Mouse (Mus musculus): ENCODE results near the gene Dhh. TPM values are rescaled to one million over a fixed set of nuclear protein-coding genes. Genes with fewer than 3 reads are reported as not detected.
A peak's percentile ranks its signal among the peaks of the same experiment; 100 is the strongest.

Dhh gene
- total RNA-seq, 2 experiments from 2014 or later: 0.87 to 1.8 TPM

- peak; percentile 94 to 96 for DNase-seq
Measured at GRCm38 (mm10) chr15:98871916-98872888, 26.1 kb downstream of the Dhh start.

- peak in 1 of 2 experiments; percentile 44 for DNase-seq
Measured at GRCm38 (mm10) chr15:98871070-98871915, 27.0 kb downstream of the Dhh start, which contains the start of gene Kmt2d. Gene Kmt2d, minus strand, starts transcription at chr15:98871204.

GRCm38 (mm10) chr15:98870179-98871069 lies 27.9 kb downstream of the Dhh start:
- DNase-seq: peak in 1 of 2 experiments; percentile 55

GRCm38 (mm10) chr15:98869342-98870178 lies 28.8 kb downstream of the Dhh start:
- peak in 1 of 2 experiments; percentile 40 for DNase-seq

- DNase-seq: no peak
Measured at GRCm38 (mm10) chr15:98868346-98869063, 29.8 kb downstream of the Dhh start.

GRCm38 (mm10) chr15:98867321-98867720 lies 31.0 kb downstream of the Dhh start:
- peak; percentile 77 to 86 for DNase-seq

- no peak for DNase-seq
Measured at GRCm38 (mm10) chr15:98866501-98866900, 31.8 kb downstream of the Dhh start.

- no peak for DNase-seq
Measured at GRCm38 (mm10) chr15:98865771-98866170, 32.6 kb downstream of the Dhh start.

GRCm38 (mm10) chr15:98864951-98865350 lies 33.4 kb downstream of the Dhh start:
- DNase-seq: no peak

GRCm38 (mm10) chr15:98863451-98863958 lies 34.8 kb downstream of the Dhh start:
- DNase-seq: no peak

GRCm38 (mm10) chr15:98861701-98862410 lies 36.5 kb downstream of the Dhh start:
- no peak for DNase-seq

- DNase-seq: no peak
Measured at GRCm38 (mm10) chr15:98860921-98861320, 37.4 kb downstream of the Dhh start.

- DNase-seq: no peak
Measured at GRCm38 (mm10) chr15:98859319-98860043, 38.9 kb downstream of the Dhh start.

- no peak for DNase-seq
Measured at GRCm38 (mm10) chr15:98854214-98854613, 44.1 kb downstream of the Dhh start.

- DNase-seq: no peak
Measured at GRCm38 (mm10) chr15:98853161-98853937, 45.0 kb downstream of the Dhh start.

GRCm38 (mm10) chr15:98852733-98853132 lies 45.6 kb downstream of the Dhh start:
- no peak for DNase-seq

- no peak for DNase-seq
Measured at GRCm38 (mm10) chr15:98852071-98852470, 46.3 kb downstream of the Dhh start.
